Mouse (Mus musculus): ENCODE data around the gene Crlf3. TPM values are rescaled to one million over a fixed set of nuclear protein-coding genes. Genes with fewer than 3 reads are reported as not detected.
"Not testable (repeated sequence)": the region's sequence is repeated elsewhere in the genome, so short reads cannot be mapped to it uniquely, and the experiment has no call there.

The Crlf3 gene
- total RNA-seq, 2 experiments from 2014 or later: 12.3 to 15.4 TPM

GRCm38 (mm10) chr11:80081786-80082319 is 1.1 kb upstream of the Crlf3 start:
- no peak for TF ChIP-seq CTCF (IDR thresholded peaks at IDR 0.05)
- intact Hi-C loops (cut with DNase I): no loop called here
- no peak for DNase-seq (ENCODE audit: extremely low spot score in 1 of 2, low spot score in 2 of 2)
- Histone ChIP-seq H3K4me3 (no peak overlapping the region), H3K27ac (0 out of 2 replicates have a peak overlapping the region, but pooled peaks have one; percentile 60)

- Histone ChIP-seq H3K27ac (peak overlapping the region; percentile 80), H3K4me3 (peak overlapping the region; percentile 85)
- DNase-seq (ENCODE audit: extremely low spot score in 1 of 2, low spot score in 2 of 2): peak in 1 of 2 experiments; percentile 28
- no peak for TF ChIP-seq CTCF (IDR thresholded peaks at IDR 0.05)
- intact Hi-C loops (cut with DNase I): no loop called here
Measured at GRCm38 (mm10) chr11:80080381-80080825, 388 bp downstream of the Crlf3 start.

GRCm38 (mm10) chr11:80079751-80080150 is 1.0 kb downstream of the Crlf3 start:
- peak overlapping the region; percentile 85 for H3K4me3 ChIP-seq
- DNase-seq (ENCODE audit: extremely low spot score in 1 of 2, low spot score in 2 of 2): no peak
- TF ChIP-seq CTCF (IDR thresholded peaks at IDR 0.05): no peak
- H3K27ac ChIP-seq: no peak overlapping the region
- intact Hi-C loops (cut with DNase I): no loop called here

- H3K27ac ChIP-seq: no peak overlapping the region
- intact Hi-C loops (cut with DNase I): no loop called here
- no peak for TF ChIP-seq CTCF (IDR thresholded peaks at IDR 0.05)
- no peak for DNase-seq (ENCODE audit: extremely low spot score in 1 of 2, low spot score in 2 of 2)
- no peak overlapping the region for H3K4me3 ChIP-seq
Measured at GRCm38 (mm10) chr11:80078831-80079230, 2.0 kb downstream of the Crlf3 start.

GRCm38 (mm10) chr11:80077784-80078545 is 2.8 kb downstream of the Crlf3 start:
- TF ChIP-seq CTCF (IDR thresholded peaks at IDR 0.05): no peak
- DNase-seq (ENCODE audit: extremely low spot score in 1 of 2, low spot score in 2 of 2): no peak
- intact Hi-C loops (cut with DNase I): no loop called here
- no peak overlapping the region; the same call in 1 of the 2 replicates for H3K4me3 ChIP-seq
- no peak overlapping the region for H3K27ac ChIP-seq

GRCm38 (mm10) chr11:80075608-80076277 is 5.0 kb downstream of the Crlf3 start:
- no peak overlapping the region for H3K4me3 ChIP-seq
- intact Hi-C loops (cut with DNase I): no loop called here
- no peak for TF ChIP-seq CTCF (IDR thresholded peaks at IDR 0.05)
- H3K27ac ChIP-seq: no peak overlapping the region
- no peak for DNase-seq (ENCODE audit: extremely low spot score in 1 of 2, low spot score in 2 of 2)

- Histone ChIP-seq H3K27ac (no peak overlapping the region), H3K4me3 (no peak overlapping the region)
- no peak for DNase-seq (ENCODE audit: extremely low spot score in 1 of 2, low spot score in 2 of 2)
- intact Hi-C loops (cut with DNase I): no loop called here
- no peak for TF ChIP-seq CTCF (IDR thresholded peaks at IDR 0.05)
Measured at GRCm38 (mm10) chr11:80072365-80072764, 8.4 kb downstream of the Crlf3 start.

- no peak overlapping the region for H3K4me3 ChIP-seq
- intact Hi-C loops (cut with DNase I): no loop called here
- TF ChIP-seq CTCF (IDR thresholded peaks at IDR 0.05): no peak
- DNase-seq (ENCODE audit: extremely low spot score in 1 of 2, low spot score in 2 of 2): no peak
- no peak overlapping the region for H3K27ac ChIP-seq
Measured at GRCm38 (mm10) chr11:80071039-80071438, 9.8 kb downstream of the Crlf3 start.

- Histone ChIP-seq H3K4me3 (no peak overlapping the region), H3K27ac (no peak overlapping the region)
- no peak for DNase-seq (ENCODE audit: extremely low spot score in 1 of 2, low spot score in 2 of 2)
- intact Hi-C loops (cut with DNase I): no loop called here
- no peak for TF ChIP-seq CTCF (IDR thresholded peaks at IDR 0.05)
Measured at GRCm38 (mm10) chr11:80069815-80070214, 11.0 kb downstream of the Crlf3 start.

- Histone ChIP-seq H3K4me3 (no peak overlapping the region), H3K27ac (no peak overlapping the region)
- intact Hi-C loops (cut with DNase I): no loop called here
- TF ChIP-seq CTCF (IDR thresholded peaks at IDR 0.05): no peak
- DNase-seq (ENCODE audit: extremely low spot score in 1 of 2, low spot score in 2 of 2): no peak
Measured at GRCm38 (mm10) chr11:80067558-80067957, 13.2 kb downstream of the Crlf3 start.

- intact Hi-C loops (cut with DNase I); DNase-seq (ENCODE audit: extremely low spot score in 1 of 2, low spot score in 2 of 2); H3K27ac ChIP-seq; H3K4me3 ChIP-seq: not testable (repeated sequence)
- peak; percentile 37 for TF ChIP-seq CTCF (IDR thresholded peaks at IDR 0.05)
Measured at GRCm38 (mm10) chr11:80066373-80066772, 14.4 kb downstream of the Crlf3 start.

- intact Hi-C loops (cut with DNase I): no loop called here
- TF ChIP-seq CTCF (IDR thresholded peaks at IDR 0.05): no peak
- H3K4me3 ChIP-seq: no peak overlapping the region
- peak overlapping the region; percentile 24; the same call in 1 of the 2 replicates for H3K27ac ChIP-seq
- peak in 1 of 2 experiments; percentile 14 for DNase-seq (ENCODE audit: extremely low spot score in 1 of 2, low spot score in 2 of 2)
Measured at GRCm38 (mm10) chr11:80062159-80062558, 18.6 kb downstream of the Crlf3 start.

Measured in left cerebral cortex, adult 2 months (tissue).